Mouse (Mus musculus) lung, adult 2 months (tissue): ENCODE data around the gene Jag2. TPM values are rescaled to one million over a fixed set of nuclear protein-coding genes. Genes with fewer than 3 reads are reported as not detected.

ENCODE experiments used
- DNase-seq: peaks from one replicate; pipeline ENCODE4 v3.0.0; 2022
- H3K4me1 ChIP-seq: fragments of 200-500 bp; 2 replicates; pipeline ENCODE4 v1.6.1; 2011; ENCODE audit warnings: low read length; ENCODE audit not compliant: control insufficient read depth, insufficient read depth
- H3K4me3 ChIP-seq: fragments of 200-500 bp; replicated peaks from 2 replicates; pipeline ENCODE3; 2011; ENCODE audit warnings: low read depth, mild to moderate bottlenecking, control low read depth, low read length; ENCODE audit errors: extremely low read depth
- CTCF ChIP-seq: fragments of 200-500 bp; IDR thresholded peaks from 2 replicates; pipeline ENCODE4 v1.5.1; 2011; ENCODE audit warnings: mild to moderate bottlenecking, low read length, control low read depth; ENCODE audit not compliant: insufficient read depth
- POLR2A ChIP-seq: fragments of 200-500 bp; IDR thresholded peaks from 2 replicates; pipeline ENCODE4 v1.6.1; 2011; ENCODE audit warnings: low read depth, mild to moderate bottlenecking, control low read depth, low read length, borderline replicate concordance; ENCODE audit errors: extremely low read depth
- WGBS: fragments of 180-500 bp; shearing (Covaris S2); methylation state at CpG from one replicate; pipeline ENCODE4 v1.1.7; 2018; 5-methylcytosine and 5-hydroxymethylcytosine counted together
- polyA plus RNA-seq: library from polyadenylated mRNA; depleted of rRNA; stranded (reverse); fragments of >200 nt; gene quantifications from 2 replicates; pipeline ENCODE4 v1.2.3, GENCODE M21; 2012

The Jag2 gene
- polyA plus RNA-seq, 1 experiment: 62.8 TPM

DNA sequence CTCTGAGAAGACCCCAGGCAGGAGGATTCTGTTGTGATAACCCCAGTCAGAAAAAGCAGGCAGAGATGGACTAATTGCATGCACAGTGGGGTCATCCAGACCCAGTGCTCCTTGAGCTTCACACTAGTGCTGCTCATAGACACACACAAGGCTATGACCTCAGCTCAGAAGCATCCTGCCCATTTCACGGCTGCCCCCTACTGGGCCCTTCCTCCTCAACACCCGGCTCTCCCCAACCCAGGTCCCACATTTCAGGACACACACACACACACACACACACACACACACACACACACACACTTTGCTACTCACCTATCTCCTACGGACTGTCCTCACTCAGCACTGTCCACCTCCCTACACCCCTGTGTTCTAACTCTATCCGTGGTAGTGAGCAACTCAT, 28.7 kb upstream of the Jag2 start:
- H3K4me3 ChIP-seq: no peak overlapping the region
- TF ChIP-seq CTCF (peak; percentile 73), POLR2A (no peak)
- 29% methylated on average over 4 of the region's 4 CpGs for WGBS
- DNase-seq: peak; percentile 43
- H3K4me1 ChIP-seq: peaks cover 2% of the 10 kb centered on the region; the same call in 1 of the 2 replicates

DNA sequence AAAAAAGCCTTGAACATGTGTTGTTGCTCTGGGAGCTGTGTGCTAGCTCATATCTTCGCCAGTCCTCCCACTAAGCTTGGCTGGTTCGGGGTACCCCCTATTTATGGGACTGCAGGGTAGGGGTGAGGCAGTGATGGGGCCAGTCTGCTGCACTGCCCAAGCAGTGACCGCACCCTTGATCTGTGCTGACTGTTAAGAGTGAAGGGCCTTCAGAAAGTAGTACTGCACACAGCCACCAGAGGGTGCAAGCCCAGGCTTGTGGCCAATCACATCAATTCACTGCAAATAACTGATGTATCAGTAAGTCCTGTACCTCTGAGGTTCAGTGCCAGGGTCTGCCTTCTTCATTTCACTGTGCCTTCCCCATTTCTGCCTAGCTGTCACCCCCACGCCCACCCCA, 26.2 kb upstream of the Jag2 start:
- Histone ChIP-seq H3K4me3 (no peak overlapping the region), H3K4me1 (peaks cover 19% of the 10 kb centered on the region)
- DNase-seq: peak; percentile 80
- 36% methylated on average over 4 of the region's 4 CpGs for WGBS
- TF ChIP-seq CTCF: peak; percentile 98
- no peak for TF ChIP-seq POLR2A

- WGBS: 44% methylated on average over 3 of the region's 3 CpGs
- peaks cover 24% of the 10 kb centered on the region for H3K4me1 ChIP-seq
- TF ChIP-seq CTCF: no peak
- TF ChIP-seq POLR2A: no peak
These were observed 23.5 kb upstream of the Jag2 start for GRCm38 (mm10) chr12:112952926-112953565.

DNA sequence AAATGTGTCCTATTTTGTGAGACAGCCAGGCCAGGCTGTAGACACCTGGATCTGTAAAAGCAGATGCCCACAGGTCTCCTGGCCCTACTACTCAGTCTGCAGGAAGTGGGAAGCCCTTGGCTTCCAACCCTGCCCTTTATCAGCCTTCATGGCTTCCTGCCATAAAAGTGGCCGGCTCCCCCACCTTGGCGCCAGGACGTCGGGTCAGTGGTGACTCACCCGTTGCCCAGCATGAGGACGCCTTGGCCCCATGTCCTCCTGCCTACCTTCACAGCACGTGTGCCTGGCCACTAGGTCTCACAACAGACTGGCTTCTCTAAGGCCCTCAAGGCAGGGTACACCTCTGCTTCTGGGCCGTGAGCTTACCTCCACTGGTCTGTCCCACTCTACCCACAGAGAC, 22.9 kb upstream of the Jag2 start:
- TF ChIP-seq POLR2A (no peak), CTCF (no peak)
- Histone ChIP-seq H3K4me1 (peaks cover 24% of the 10 kb centered on the region), H3K4me3 (no peak overlapping the region)
- WGBS: 11% methylated on average over 8 of the region's 8 CpGs
- DNase-seq: peak; percentile 62

More at GRCm38 (mm10) chr12:112952926-112953565, 23.5 kb upstream of the Jag2 start:
- DNase-seq: no peak
- H3K4me3 ChIP-seq: no peak overlapping the region

DNA sequence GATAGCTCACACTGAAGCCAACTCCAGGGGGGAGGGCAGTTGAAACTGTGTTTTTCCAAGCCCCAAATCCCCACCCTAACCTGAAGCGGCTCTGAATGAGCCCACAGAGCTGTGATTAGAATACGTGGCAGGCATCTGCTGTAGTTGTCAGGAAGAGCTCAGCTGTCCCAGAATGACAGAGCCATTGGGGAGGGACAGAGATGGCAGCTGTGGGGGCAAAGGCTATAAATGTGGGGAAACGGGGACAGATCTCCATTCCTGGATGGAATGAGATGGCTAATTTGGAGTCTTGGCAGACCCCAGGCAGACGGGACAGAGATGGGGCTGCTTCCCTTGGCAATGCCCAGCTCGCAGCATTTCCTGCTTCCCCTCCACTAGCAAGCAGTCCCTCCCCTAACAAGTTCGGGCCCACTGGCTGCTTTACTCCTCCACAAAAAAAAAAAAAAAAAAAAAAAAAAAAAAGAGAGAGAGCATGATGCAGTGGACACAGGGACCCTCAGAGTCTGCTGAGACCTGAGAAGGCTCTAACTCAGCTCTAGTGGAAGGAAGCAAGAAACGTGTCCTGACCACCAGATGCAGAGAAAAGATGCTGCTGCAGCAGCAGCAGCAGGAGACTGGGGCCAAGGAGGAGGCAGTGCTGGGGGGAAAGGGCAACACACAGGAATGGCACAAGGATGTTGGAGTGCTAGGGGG, 21.7 kb upstream of the Jag2 start:
- peaks cover 24% of the 10 kb centered on the region for H3K4me1 ChIP-seq
- DNase-seq: no peak
- WGBS: 13% methylated on average over 7 of the region's 7 CpGs
- no peak overlapping the region for H3K4me3 ChIP-seq
- no peak for TF ChIP-seq CTCF
- TF ChIP-seq POLR2A: no peak

DNA sequence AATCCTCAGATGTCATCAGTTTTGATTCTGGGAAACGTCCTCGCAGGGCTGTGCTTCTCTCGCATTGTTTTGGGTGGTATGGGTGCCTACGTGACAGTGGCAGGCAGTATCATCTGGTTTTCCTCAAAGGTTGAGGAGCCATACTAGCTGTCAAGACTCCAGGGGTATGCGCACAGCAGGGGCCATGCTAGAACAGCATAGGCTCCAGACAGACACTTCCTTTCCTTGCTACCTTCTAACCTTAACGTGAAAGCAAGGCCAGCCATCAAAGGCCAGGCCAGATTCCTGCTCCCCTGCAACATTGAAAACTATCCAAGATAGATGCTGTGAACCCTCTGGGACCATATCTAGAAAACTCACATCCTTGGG, 21.2 kb upstream of the Jag2 start:
- Histone ChIP-seq H3K4me1 (peaks cover 24% of the 10 kb centered on the region), H3K4me3 (peak overlapping the region; percentile 71)
- DNase-seq: no peak
- 2% methylated on average over 6 of the region's 6 CpGs for WGBS
- TF ChIP-seq POLR2A: no peak
- TF ChIP-seq CTCF: no peak

DNA sequence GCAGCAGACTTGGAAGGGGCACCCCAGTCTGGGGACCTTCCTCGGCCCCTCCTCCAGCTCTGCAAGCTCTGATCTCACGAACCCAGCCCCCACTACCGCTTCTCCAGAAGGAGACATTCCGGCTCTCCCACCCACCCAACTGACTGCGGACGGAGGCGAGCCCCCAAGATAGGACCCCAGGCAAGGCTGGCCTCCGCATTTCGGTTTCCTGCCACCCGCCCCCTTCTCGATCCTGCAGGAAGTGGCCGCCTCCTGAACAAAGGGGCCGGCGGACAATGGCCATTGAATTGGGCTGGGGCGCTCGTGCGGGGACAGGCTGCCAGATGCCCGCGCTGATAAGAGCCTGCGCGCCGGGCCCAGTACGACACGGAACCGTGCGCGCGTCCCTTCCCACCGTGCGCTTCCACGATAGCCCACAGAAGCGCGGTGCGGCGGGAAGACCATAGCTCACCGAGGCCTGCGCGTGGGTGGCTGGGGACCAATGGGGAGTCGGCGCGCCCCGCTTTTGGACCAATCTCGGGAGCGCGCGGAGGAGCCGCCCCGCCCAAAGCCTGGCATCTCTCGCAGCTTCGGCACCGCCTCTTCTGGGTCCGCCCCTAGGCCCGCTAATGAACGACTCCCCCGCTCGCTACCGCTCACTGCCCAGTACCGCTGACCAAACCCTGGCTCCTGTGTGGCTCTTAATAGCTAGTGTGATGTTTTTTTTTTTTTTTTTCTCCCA, 20.6 kb upstream of the Jag2 start:
- peak; percentile 41 for TF ChIP-seq POLR2A
- TF ChIP-seq CTCF: no peak
- Histone ChIP-seq H3K4me1 (peaks cover 24% of the 10 kb centered on the region), H3K4me3 (peak overlapping the region; percentile 71)
- DNase-seq: peak; percentile 85
- WGBS: 1% methylated on average over 58 of the region's 58 CpGs

DNA sequence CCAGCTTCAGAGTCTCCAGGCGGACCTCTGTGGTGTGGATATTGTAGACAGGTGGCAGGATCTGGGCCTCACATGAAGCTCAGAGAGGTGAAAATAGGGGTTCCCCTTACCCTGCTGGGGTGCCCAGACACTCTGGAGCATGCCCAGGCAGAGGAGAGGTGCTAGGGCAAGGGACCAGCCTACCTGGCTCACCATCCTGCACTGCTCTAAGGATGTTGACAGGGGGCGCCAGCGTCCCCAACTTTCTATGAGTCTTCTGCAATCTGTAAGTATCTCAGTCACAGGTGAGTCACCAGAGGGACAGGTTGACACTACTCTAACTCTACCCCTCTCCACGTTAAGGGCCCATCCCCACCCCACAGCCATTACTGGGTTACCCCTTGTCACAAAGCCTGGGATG, 17.7 kb upstream of the Jag2 start:
- peaks cover 13% of the 10 kb centered on the region for H3K4me1 ChIP-seq
- DNase-seq: peak; percentile 43
- TF ChIP-seq POLR2A: no peak
- TF ChIP-seq CTCF: peak; percentile 52
- H3K4me3 ChIP-seq: no peak overlapping the region
- 39% methylated on average over 4 of the region's 4 CpGs for WGBS

- peaks cover 12% of the 10 kb centered on the region for H3K4me1 ChIP-seq
- 64% methylated on average over 2 of the region's 2 CpGs for WGBS
- no peak overlapping the region for H3K4me3 ChIP-seq
- DNase-seq: no peak
- no peak for TF ChIP-seq POLR2A
- no peak for TF ChIP-seq CTCF
These were observed 14.1 kb upstream of the Jag2 start for GRCm38 (mm10) chr12:112943669-112944068.
